Mouse (Mus musculus) effector memory CD4-positive, alpha-beta T cell, adult 5 months (primary cell): ENCODE results near the gene Gm5129. TPM values are rescaled to one million over a fixed set of nuclear protein-coding genes. Genes with fewer than 3 reads are reported as not detected.

Experiments
- polyA plus RNA-seq: library from polyadenylated mRNA; unstranded; fragments of 100-300 nt; shearing (Covaris generic); gene quantifications from one replicate; pipeline ENCODE4 v1.2.1, GENCODE M21; 2017

Gene Gm5129
- not detected for polyA plus RNA-seq

GRCm38 (mm10) chr5:29735557-29736061, at the start of gene Gm5129, which contains the start of gene Dnajb6:
TSS of gene Gm5129 (minus strand) at chr5:29735936.
TSS of gene Dnajb6 (plus strand) at chr5:29735688.

Other genes with a start within 250 kb of the Gm5129 start
- gene Ube3c, start 166.7 kb downstream of the Gm5129 start, polyA plus RNA-seq = 44.9 TPM
- gene Dnajb6, start 248 bp downstream of the Gm5129 start, polyA plus RNA-seq = 495 TPM